Mouse (Mus musculus) small intestine, adult 2 months (tissue): ENCODE results near the gene Cysrt1.

Experiments used
- CTCF ChIP-seq: fragments of 200-500 bp; IDR thresholded peaks from 2 replicates; pipeline ENCODE4 v1.5.1; 2012; ENCODE audit warnings: low read depth, mild to moderate bottlenecking, control low read depth, inconsistent platforms, low read length, moderate library complexity, mixed read lengths; ENCODE audit not compliant: insufficient replicate concordance, insufficient read length; ENCODE audit errors: extremely low read depth
- POLR2A ChIP-seq: fragments of 200-500 bp; IDR thresholded peaks from 2 replicates; pipeline ENCODE4 v1.6.1; 2012; ENCODE audit warnings: low read depth, mild to moderate bottlenecking, control low read depth, inconsistent platforms, low read length, moderate library complexity

- TF ChIP-seq CTCF (no peak), POLR2A (no peak)
Measured at GRCm38 (mm10) chr2:25225811-25226379, 16.4 kb downstream of the Cysrt1 start.
